ENCODE assay signal across 8 mouse cellular contexts in the genomic region with DNA sequence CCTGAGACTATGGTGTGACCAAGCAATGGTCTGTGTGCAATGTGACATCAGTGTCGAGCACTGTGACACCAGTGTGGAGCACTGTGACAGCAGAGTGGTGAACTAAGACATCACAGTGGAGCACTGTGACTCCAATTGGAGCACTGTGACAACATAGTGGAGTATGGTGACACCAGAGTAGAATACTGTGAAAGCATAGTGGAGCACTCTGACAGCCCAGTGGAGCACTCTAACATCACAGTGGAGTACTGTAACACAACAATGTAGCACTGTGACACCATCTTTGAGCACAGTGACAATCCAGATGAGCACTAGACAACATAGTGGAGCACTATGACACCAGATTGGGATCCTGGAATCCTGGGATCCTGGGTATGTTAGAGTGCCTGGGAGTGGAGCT.
DNase-seq lines count a peak whose midpoint lies in the region; ATAC-seq and TF ChIP-seq lines count a peak whose summit lies in the region.

No protein-coding gene starts in this region.

- no peaks in the 10 kb centered on the region for H3K36me3 ChIP-seq in intestine, postnatal 0 days (ENCODE audit: control insufficient read depth, insufficient read depth)
- no peaks in the 10 kb centered on the region for H3K36me3 ChIP-seq in intestine, embryonic 16.5 days (ENCODE audit: control insufficient read depth, insufficient read depth, low read length)
- H3K36me3 ChIP-seq in liver, embryonic 13.5 days = no peaks in the 10 kb centered on the region

- ATAC-seq in intestine, postnatal 0 days = 0 out of 2 replicates have a peak, but pooled peaks have one; percentile 8
- ATAC-seq in intestine, embryonic 16.5 days = no peak
- ATAC-seq in erythroblast, adult 5-6 weeks (replicated peaks; ENCODE audit: low FRiP score, poor library complexity, severe bottlenecking) = peak; percentile 79
- ATAC-seq in liver, embryonic 13.5 days (ENCODE audit: low read depth) = peak; percentile 43; the same call in 1 of the 2 replicates

- DNase-seq in ES-CJ7 (ENCODE audit: low read depth, low spot score) = peak; percentile 37
- no peak for DNase-seq in liver, embryonic 13.5 days
- peak; percentile 3 for DNase-seq in testis, postnatal 14 days (ENCODE audit: low spot score)
- DNase-seq in layer of hippocampus, postnatal 10 days (ENCODE audit: low spot score in 2 of 2) = no peak
- DNase-seq in layer of hippocampus, adult 11-12 months (ENCODE audit: low spot score) = no peak

- no peaks in the 10 kb centered on the region for H3K27me3 ChIP-seq in intestine, postnatal 0 days (replicated peaks; ENCODE audit: control insufficient read depth, insufficient read depth, low read length)
- no peaks in the 10 kb centered on the region for H3K27me3 ChIP-seq in intestine, embryonic 16.5 days (replicated peaks; ENCODE audit: control insufficient read depth, insufficient read depth, low read length)
- H3K27me3 ChIP-seq in liver, embryonic 13.5 days = no peaks in the 10 kb centered on the region

- no peak overlapping the region for H3K4me3 ChIP-seq in intestine, postnatal 0 days (ENCODE audit: low read depth, low read length)
- H3K4me3 ChIP-seq in intestine, embryonic 16.5 days (ENCODE audit: low read length) = no peak overlapping the region
- no peak overlapping the region for H3K4me3 ChIP-seq in liver, embryonic 13.5 days (replicated peaks)

- H3K9me3 ChIP-seq in intestine, postnatal 0 days (ENCODE audit: control insufficient read depth) = no peaks in the 10 kb centered on the region
- no peaks in the 10 kb centered on the region for H3K9me3 ChIP-seq in intestine, embryonic 16.5 days (ENCODE audit: control insufficient read depth, low read length)
- no peaks in the 10 kb centered on the region for H3K9me3 ChIP-seq in liver, embryonic 13.5 days (replicated peaks)

- H3K27ac ChIP-seq in intestine, postnatal 0 days (ENCODE audit: low read depth, low read length) = no peak overlapping the region
- H3K27ac ChIP-seq in intestine, embryonic 16.5 days (ENCODE audit: low read length) = no peak overlapping the region
- H3K27ac ChIP-seq in liver, embryonic 13.5 days = no peak overlapping the region

- TF ChIP-seq CTCF in intestine, postnatal 0 days (IDR thresholded peaks at IDR 0.05; ENCODE audit: low read depth) = no peak

- no peak overlapping the region for H3K9ac ChIP-seq in intestine, postnatal 0 days (ENCODE audit: low read depth, low read length)
- H3K9ac ChIP-seq in intestine, embryonic 16.5 days (ENCODE audit: low read depth, low read length) = no peak overlapping the region
- no peak overlapping the region for H3K9ac ChIP-seq in liver, embryonic 13.5 days

- 79% methylated on average over 1 of the region's 1 CpGs for WGBS in intestine, postnatal 0 days
- 82% methylated on average over 1 of the region's 1 CpGs for WGBS in intestine, embryonic 16.5 days
- 57% methylated on average over 1 of the region's 1 CpGs for WGBS in liver, embryonic 13.5 days (ENCODE audit: insufficient replicate concordance)

- H3K4me1 ChIP-seq in intestine, postnatal 0 days (replicated peaks; ENCODE audit: control insufficient read depth, insufficient read depth, low read length) = no peaks in the 10 kb centered on the region
- H3K4me1 ChIP-seq in intestine, embryonic 16.5 days (ENCODE audit: control insufficient read depth, insufficient read depth, low read length) = no peaks in the 10 kb centered on the region
- H3K4me1 ChIP-seq in liver, embryonic 13.5 days (replicated peaks) = no peaks in the 10 kb centered on the region

- no peak overlapping the region for H3K4me2 ChIP-seq in intestine, postnatal 0 days (replicated peaks; ENCODE audit: low read depth)
- no peak overlapping the region for H3K4me2 ChIP-seq in intestine, embryonic 16.5 days (ENCODE audit: low read depth, low read length)
- no peak overlapping the region for H3K4me2 ChIP-seq in liver, embryonic 13.5 days

Comparison
In these comparisons a context has a peak if more than half of its experiments do, and no peak if none do; other contexts are left out.
1. DNase-seq: peak in ES-CJ7 (single experiment) and testis, postnatal 14 days (single experiment); none in liver, embryonic 13.5 days (single experiment), layer of hippocampus, postnatal 10 days (0 of 2) and layer of hippocampus, adult 11-12 months (single experiment).